Mouse (Mus musculus): ENCODE data around the gene Cyp4a14. TPM values are rescaled to one million over a fixed set of nuclear protein-coding genes. Genes with fewer than 3 reads are reported as not detected.
"Not testable (repeated sequence)": the region's sequence is repeated elsewhere in the genome, so short reads cannot be mapped to it uniquely, and the experiment has no call there.

Gene Cyp4a14
- polyA plus RNA-seq, 1 experiment from 2014 or later: not detected

DNA sequence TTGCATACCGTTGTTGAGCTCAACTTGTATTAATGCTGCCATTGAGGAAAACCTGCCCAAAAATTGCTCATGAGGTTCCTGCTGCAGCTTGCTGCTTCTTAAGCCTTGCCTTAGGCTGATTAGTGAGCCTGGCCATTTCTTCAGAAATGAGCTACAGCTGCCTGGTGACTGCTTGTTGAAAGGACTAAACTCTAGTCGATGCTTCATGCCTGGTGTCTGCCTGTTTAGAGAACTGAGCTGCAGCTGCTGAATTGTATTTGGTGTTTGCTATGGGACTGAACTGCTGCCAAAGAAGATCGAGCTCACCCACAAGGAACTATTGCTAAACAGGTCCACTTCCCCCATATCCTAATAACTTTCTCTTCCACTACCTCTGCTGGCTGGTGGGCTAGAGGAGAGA lies 22.4 kb downstream of the Cyp4a14 start:
- H3K4me1 ChIP-seq (replicated peaks; ENCODE audit: control insufficient read depth, insufficient read depth, low read length); DNase-seq (ENCODE audit: low spot score); ATAC-seq (replicated peaks; ENCODE audit: low FRiP score); H3K4me3 ChIP-seq (ENCODE audit: low read depth, low read length); H3K27ac ChIP-seq (ENCODE audit: low read depth, low read length); H3K36me3 ChIP-seq (ENCODE audit: control insufficient read depth, insufficient read depth, low read length); H3K4me2 ChIP-seq; H3K9ac ChIP-seq (ENCODE audit: low read depth, low read length); H3K27me3 ChIP-seq (replicated peaks; ENCODE audit: control insufficient read depth, insufficient read depth, low read length); H3K9me3 ChIP-seq (ENCODE audit: control insufficient read depth, low read length): not testable (repeated sequence)
- 74% methylated on average over 3 of the region's 3 CpGs for WGBS

DNA sequence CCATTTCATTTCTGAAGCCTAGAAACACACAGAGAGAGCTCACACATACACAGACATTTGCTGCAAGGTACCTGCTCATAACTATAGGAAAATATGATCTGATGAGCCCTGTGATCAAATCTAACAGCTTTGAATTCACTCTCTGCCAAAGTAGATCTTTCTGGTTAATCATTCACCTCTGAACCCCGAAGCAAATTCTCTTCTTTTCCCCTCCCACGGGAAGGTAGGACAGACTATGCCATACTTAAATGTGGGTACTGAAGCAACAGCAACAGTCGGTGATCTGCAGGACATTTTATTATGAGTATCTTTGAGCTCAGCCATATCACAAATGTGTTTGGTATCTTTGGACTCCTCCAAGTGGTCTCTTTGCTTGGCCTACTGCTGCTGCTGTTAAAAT lies 43.6 kb downstream of the Cyp4a14 start, which contains the start of gene Cyp4a30b:
Cyp4a30b (plus strand) TSS at position 301 of the 400 bp plus-strand sequence.
- H3K4me2 ChIP-seq: no peak within 1 kb of the TSS
- ATAC-seq (replicated peaks; ENCODE audit: low FRiP score): no peak
- H3K27ac ChIP-seq (ENCODE audit: low read depth, low read length): no peak within 1 kb of the TSS
- no peaks in the 10 kb centered on the region for H3K9me3 ChIP-seq (ENCODE audit: control insufficient read depth, low read length)
- H3K36me3 ChIP-seq (ENCODE audit: control insufficient read depth, insufficient read depth, low read length): no peaks in the 10 kb centered on the region
- no peak for DNase-seq (ENCODE audit: low spot score)
- H3K27me3 ChIP-seq (replicated peaks; ENCODE audit: control insufficient read depth, insufficient read depth, low read length): no peaks in the 10 kb centered on the region
- H3K4me3 ChIP-seq (ENCODE audit: low read depth, low read length): no peak within 1 kb of the TSS
- H3K9ac ChIP-seq (ENCODE audit: low read depth, low read length): no peak within 1 kb of the TSS
- no peaks in the 10 kb centered on the region for H3K4me1 ChIP-seq (replicated peaks; ENCODE audit: control insufficient read depth, insufficient read depth, low read length)
- WGBS: 64% methylated on average over 3 of the region's 3 CpGs

GRCm38 (mm10) chr4:115450577-115451137 lies 45.3 kb downstream of the Cyp4a14 start:
- Histone ChIP-seq H3K27ac (ENCODE audit: low read depth, low read length) (no peak overlapping the region), H3K9me3 (ENCODE audit: control insufficient read depth, low read length) (no peaks in the 10 kb centered on the region), H3K4me1 (replicated peaks; ENCODE audit: control insufficient read depth, insufficient read depth, low read length) (no peaks in the 10 kb centered on the region), H3K4me2 (no peak overlapping the region), H3K36me3 (ENCODE audit: control insufficient read depth, insufficient read depth, low read length) (no peaks in the 10 kb centered on the region), H3K9ac (ENCODE audit: low read depth, low read length) (no peak overlapping the region), H3K27me3 (replicated peaks; ENCODE audit: control insufficient read depth, insufficient read depth, low read length) (no peaks in the 10 kb centered on the region), H3K4me3 (ENCODE audit: low read depth, low read length) (no peak overlapping the region)
- DNase-seq (ENCODE audit: low spot score): no peak
- 60% methylated on average over 3 of the region's 3 CpGs for WGBS
- no peak for ATAC-seq (replicated peaks; ENCODE audit: low FRiP score)

Other genes with a start within 250 kb of the Cyp4a14 start
- not detected in 2 replicates for gene Cyp4a12a, start 197.1 kb downstream of the Cyp4a14 start, polyA plus RNA-seq (2014; fragmentation: Nextera tagmentation; extraction: Ambion mirVana)
- gene Cyp4a12b, start 84.5 kb downstream of the Cyp4a14 start, polyA plus RNA-seq (2014; fragmentation: Nextera tagmentation; extraction: Ambion mirVana): not detected in 2 replicates
- gene Cyp4a30b, start 43.5 kb downstream of the Cyp4a14 start, polyA plus RNA-seq (2014; fragmentation: Nextera tagmentation; extraction: Ambion mirVana): not detected in 2 replicates
- not detected in 2 replicates for gene Cyp4a10, start 22.1 kb upstream of the Cyp4a14 start, polyA plus RNA-seq (2014; fragmentation: Nextera tagmentation; extraction: Ambion mirVana)
- gene Cyp4a31, start 67.5 kb upstream of the Cyp4a14 start, polyA plus RNA-seq (2014; fragmentation: Nextera tagmentation; extraction: Ambion mirVana): not detected in 2 replicates
- not detected in 2 replicates for gene Cyp4a32, start 104.8 kb upstream of the Cyp4a14 start, polyA plus RNA-seq (2014; fragmentation: Nextera tagmentation; extraction: Ambion mirVana)
- 0.71 TPM in 2 replicates for gene Cyp4b1, start 151.6 kb upstream of the Cyp4a14 start, polyA plus RNA-seq (2014; fragmentation: Nextera tagmentation; extraction: Ambion mirVana)
- gene Efcab14, start 241.6 kb upstream of the Cyp4a14 start, polyA plus RNA-seq (2014; fragmentation: Nextera tagmentation; extraction: Ambion mirVana): 34.9 and 38.7 TPM in 2 replicates